Mouse (Mus musculus) liver, adult 2 months (tissue): ENCODE results near the gene Efemp2. TPM values are rescaled to one million over a fixed set of nuclear protein-coding genes. Genes with fewer than 3 reads are reported as not detected.

Experiments used
- DNase-seq: peaks from one replicate; pipeline ENCODE4 v3.0.0-alpha.2; 2011; ENCODE audit warnings: low read depth, low spot score; ENCODE audit errors: extremely low read depth
- H3K27ac ChIP-seq: fragments of 200-500 bp; replicated peaks from 2 replicates; pipeline ENCODE4 v1.5.1; 2012; ENCODE audit warnings: low read depth, mild to moderate bottlenecking, control low read depth, inconsistent platforms, low read length; ENCODE audit not compliant: insufficient read depth
- H3K27me3 ChIP-seq: fragments of 200-500 bp; 2 replicates; pipeline ENCODE4 v1.6.1; 2012; ENCODE audit warnings: mild to moderate bottlenecking, moderate library complexity, low read length, inconsistent platforms; ENCODE audit not compliant: control insufficient read depth, insufficient read depth
- H3K36me3 ChIP-seq: fragments of 200-500 bp; 2 replicates; pipeline ENCODE4 v1.6.1; 2012; ENCODE audit warnings: low read length, inconsistent platforms; ENCODE audit not compliant: control insufficient read depth, insufficient read depth
- H3K4me1 ChIP-seq: fragments of 200-500 bp; 2 replicates; pipeline ENCODE4 v1.6.1; 2011; ENCODE audit warnings: low read length; ENCODE audit not compliant: control insufficient read depth, insufficient read depth
- H3K4me3 ChIP-seq: fragments of 200-500 bp; 2 replicates; pipeline ENCODE4 v1.5.1; 2011; ENCODE audit warnings: low read depth, mild to moderate bottlenecking, control low read depth, low read length, moderate library complexity; ENCODE audit not compliant: insufficient read depth
- H3K79me2 ChIP-seq: fragments of 200-500 bp; 2 replicates; pipeline ENCODE4 v1.6.1; 2012; ENCODE audit warnings: inconsistent platforms, mild to moderate bottlenecking, low read length, moderate library complexity; ENCODE audit not compliant: control insufficient read depth, insufficient read depth
- H3K9ac ChIP-seq: fragments of 200-500 bp; 2 replicates; pipeline ENCODE4 v1.6.1; 2012; ENCODE audit warnings: low read depth, mild to moderate bottlenecking, control low read depth, inconsistent platforms, low read length
- CTCF ChIP-seq: fragments of 200-500 bp; IDR thresholded peaks from 2 replicates; pipeline ENCODE4 v1.5.1; 2011; ENCODE audit warnings: low read depth, low read length, control low read depth
- POLR2A ChIP-seq: fragments of 200-500 bp; IDR thresholded peaks from 2 replicates; pipeline ENCODE4 v1.6.1; 2011; ENCODE audit warnings: low read length, control low read depth; ENCODE audit not compliant: insufficient read depth; ENCODE audit errors: extremely low read depth
- WGBS: fragments of 180-500 bp; shearing (Covaris S2); methylation state at CpG from one replicate; pipeline ENCODE4 v1.1.7; 2018; 5-methylcytosine and 5-hydroxymethylcytosine counted together
- polyA plus RNA-seq: library from polyadenylated mRNA; depleted of rRNA; stranded (reverse); fragments of >200 nt; gene quantifications from 2 replicates; pipeline ENCODE4 v1.2.3, GENCODE M21; 2012
- total RNA-seq: library from RNA; depleted of rRNA; stranded (reverse); fragments of >200 nt; gene quantifications from 2 replicates; pipeline ENCODE4 v1.2.3, GENCODE M21; 2014

Gene Efemp2
- total and polyA plus RNA-seq, 2 experiments, result 4.3 to 7.7 TPM

DNA sequence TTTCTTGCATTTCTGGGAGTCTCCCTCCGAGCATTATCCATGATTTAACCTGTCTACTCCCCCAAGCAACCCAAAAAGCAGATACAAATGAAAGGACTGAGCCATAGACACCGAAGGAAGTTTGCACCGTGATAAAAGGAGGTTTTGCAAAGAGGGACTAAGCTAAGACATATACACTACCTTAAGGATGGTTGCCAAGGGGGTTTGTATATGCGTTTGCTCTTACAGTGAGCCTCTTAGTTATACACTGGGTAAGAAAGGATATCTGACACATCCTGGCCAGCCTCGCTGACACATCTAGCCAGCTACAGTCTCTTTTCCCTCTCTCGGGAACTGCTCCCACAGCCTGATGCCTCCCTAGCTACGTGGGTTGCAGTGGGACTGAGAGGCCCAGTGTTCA, 39.8 kb upstream of the Efemp2 start:
- Histone ChIP-seq H3K4me3 (no peak overlapping the region), H3K27ac (no peak overlapping the region), H3K9ac (no peak overlapping the region), H3K36me3 (no peaks in the 10 kb centered on the region), H3K27me3 (no peaks in the 10 kb centered on the region), H3K4me1 (peaks cover 5% of the 10 kb centered on the region; the same call in 1 of the 2 replicates), H3K79me2 (no peaks in the 10 kb centered on the region)
- no peak for DNase-seq
- WGBS, result 67% methylated on average over 7 of the region's 7 CpGs
- no peak for TF ChIP-seq POLR2A
- TF ChIP-seq CTCF, result no peak

DNA sequence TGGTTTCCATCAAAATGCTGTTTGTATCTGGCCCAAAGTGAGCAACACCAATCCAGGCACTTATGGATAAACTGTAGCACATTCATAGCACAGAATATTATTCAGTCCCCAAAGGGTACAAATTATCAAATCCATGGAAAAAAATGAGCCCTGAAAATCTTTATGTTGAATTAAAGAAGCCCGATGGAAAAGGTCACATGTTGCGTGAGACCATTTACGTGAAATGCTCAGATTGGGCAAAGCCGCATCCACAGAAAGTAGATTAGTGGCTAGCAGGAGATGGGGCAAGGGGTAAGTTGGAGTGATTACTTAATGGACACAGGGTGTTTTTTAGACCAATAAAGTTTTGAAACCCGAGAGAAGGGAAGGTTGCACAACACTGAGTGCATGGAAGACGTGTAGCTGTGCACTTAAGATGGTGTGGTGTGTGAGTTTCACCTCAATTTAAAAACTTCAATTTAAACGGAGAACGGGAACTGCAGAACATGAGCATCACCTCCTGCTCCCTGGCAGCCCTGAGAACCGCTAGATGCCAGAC, 29.3 kb upstream of the Efemp2 start:
- H3K36me3 ChIP-seq, result no peaks in the 10 kb centered on the region
- no peak for TF ChIP-seq CTCF
- TF ChIP-seq POLR2A, result no peak
- peaks cover 21% of the 10 kb centered on the region for H3K27me3 ChIP-seq
- DNase-seq, result no peak
- 52% methylated on average over 9 of the region's 9 CpGs for WGBS
- no peaks in the 10 kb centered on the region for H3K79me2 ChIP-seq
- no peak overlapping the region for H3K9ac ChIP-seq
- peaks cover 5% of the 10 kb centered on the region for H3K4me1 ChIP-seq
- no peak overlapping the region for H3K4me3 ChIP-seq
- H3K27ac ChIP-seq, result no peak overlapping the region

DNA sequence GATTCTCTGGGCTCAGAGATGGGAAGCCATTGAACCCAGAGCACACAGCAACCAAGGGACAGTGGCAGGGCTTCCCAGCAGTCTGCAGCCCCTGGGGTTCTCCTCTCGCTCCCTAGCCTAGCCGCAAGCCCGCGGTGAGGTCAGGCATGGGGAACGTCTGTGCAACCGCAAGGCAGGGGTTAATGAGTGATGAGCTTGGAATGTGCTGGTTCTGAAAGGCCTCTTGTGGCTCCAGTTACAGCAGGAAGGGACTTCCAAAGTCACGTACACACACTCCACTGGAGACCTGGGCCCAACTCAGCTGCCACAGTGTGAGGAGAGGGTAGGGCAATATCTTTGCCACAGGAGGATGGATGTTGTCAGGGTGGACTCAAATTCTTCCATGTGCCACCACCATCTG, 28.8 kb upstream of the Efemp2 start:
- H3K4me1 ChIP-seq, result peaks cover 5% of the 10 kb centered on the region
- no peak overlapping the region for H3K4me3 ChIP-seq
- no peaks in the 10 kb centered on the region for H3K79me2 ChIP-seq
- H3K36me3 ChIP-seq, result no peaks in the 10 kb centered on the region
- H3K27me3 ChIP-seq, result peaks cover 21% of the 10 kb centered on the region
- TF ChIP-seq CTCF (no peak), POLR2A (no peak)
- no peak overlapping the region for H3K9ac ChIP-seq
- no peak for DNase-seq
- H3K27ac ChIP-seq, result no peak overlapping the region
- WGBS, result 57% methylated on average over 7 of the region's 7 CpGs

DNA sequence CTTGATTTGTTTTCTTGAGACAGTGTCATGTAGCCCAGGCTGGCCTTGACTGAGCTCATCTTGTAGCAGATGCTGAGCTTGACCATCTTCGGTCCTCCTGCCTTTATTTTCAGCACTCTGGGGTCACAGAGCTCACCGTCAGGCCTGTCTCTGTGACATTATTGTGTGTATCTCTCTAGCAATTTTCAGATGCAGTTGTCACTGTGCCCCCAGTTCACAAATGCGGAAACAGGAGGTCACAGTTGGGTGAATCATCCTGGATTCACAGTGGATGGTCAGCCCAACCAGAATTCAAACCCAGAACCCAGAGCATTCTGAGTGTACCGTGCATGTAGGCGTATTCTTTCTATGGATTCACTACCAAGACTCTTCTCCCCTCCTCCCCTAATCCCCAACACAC, 28.0 kb upstream of the Efemp2 start:
- Histone ChIP-seq H3K4me1 (peaks cover 5% of the 10 kb centered on the region), H3K27me3 (peaks cover 16% of the 10 kb centered on the region), H3K4me3 (no peak overlapping the region), H3K79me2 (no peaks in the 10 kb centered on the region), H3K36me3 (no peaks in the 10 kb centered on the region), H3K27ac (no peak overlapping the region), H3K9ac (no peak overlapping the region)
- no peak for TF ChIP-seq CTCF
- no peak for TF ChIP-seq POLR2A
- 95% methylated on average over 5 of the region's 5 CpGs for WGBS
- DNase-seq, result no peak

DNA sequence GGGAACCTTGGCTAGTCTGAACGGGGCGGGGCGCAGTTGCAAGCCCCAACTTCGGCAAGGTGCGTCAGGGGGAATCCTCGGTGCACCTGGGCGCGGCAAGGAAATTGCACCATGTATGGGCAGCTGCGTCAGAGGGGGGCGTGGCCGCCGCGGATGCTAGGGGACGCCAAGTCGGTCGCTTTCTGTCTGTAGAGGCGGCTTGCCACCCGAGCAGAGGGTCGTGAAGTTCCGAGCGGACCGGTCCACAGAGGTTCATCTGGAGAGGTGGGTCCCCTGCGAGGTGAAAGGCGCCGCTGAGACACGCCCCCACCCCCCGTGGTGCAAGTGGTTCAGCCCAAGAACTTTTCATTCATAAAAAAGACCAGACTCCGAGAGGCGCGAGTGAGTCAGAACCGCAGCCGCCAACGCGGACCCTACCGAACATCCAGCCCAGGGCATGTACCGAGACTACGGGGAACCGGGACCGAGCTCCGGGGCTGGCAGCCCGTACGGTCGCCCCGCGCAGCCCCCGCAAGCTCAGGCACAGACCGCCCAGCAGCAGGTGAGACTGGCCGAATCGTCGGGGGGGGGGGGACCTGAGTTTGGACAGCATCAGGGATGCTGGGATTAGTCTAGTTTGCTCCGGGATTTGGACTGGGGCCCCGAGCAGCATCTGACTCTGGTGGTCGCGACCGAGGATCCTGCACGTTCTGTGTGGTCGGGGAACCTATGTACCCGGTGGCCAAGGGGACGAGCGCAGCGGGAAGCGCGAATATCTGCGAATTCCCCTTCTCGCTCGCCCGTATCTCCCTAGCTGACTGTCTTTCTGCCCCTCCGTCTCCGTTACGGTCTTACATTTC, 26.0 kb upstream of the Efemp2 start, which contains the start of gene Fosl1:
Fosl1 (plus strand) TSS at position 33 of the 839 bp plus-strand sequence.
- WGBS, result 2% methylated on average over 70 of the region's 70 CpGs
- DNase-seq, result no peak
- Histone ChIP-seq H3K4me3 (peak within 1 kb of the TSS; percentile 65), H3K27ac (no peak within 1 kb of the TSS), H3K27me3 (peaks cover 16% of the 10 kb centered on the region), H3K36me3 (no peaks in the 10 kb centered on the region), H3K9ac (no peak within 1 kb of the TSS), H3K79me2 (no peaks in the 10 kb centered on the region), H3K4me1 (peaks cover 5% of the 10 kb centered on the region)
- TF ChIP-seq CTCF (no peak), POLR2A (no peak)
